Mouse (Mus musculus) layer of hippocampus, adult 9-10 months (tissue): ENCODE data around the gene Slc2a4.

Experiments
- DNase-seq: peaks from one replicate; pipeline ENCODE4 v3.0.0; 2022; ENCODE audit warnings: low spot score

The Slc2a4 gene

DNA sequence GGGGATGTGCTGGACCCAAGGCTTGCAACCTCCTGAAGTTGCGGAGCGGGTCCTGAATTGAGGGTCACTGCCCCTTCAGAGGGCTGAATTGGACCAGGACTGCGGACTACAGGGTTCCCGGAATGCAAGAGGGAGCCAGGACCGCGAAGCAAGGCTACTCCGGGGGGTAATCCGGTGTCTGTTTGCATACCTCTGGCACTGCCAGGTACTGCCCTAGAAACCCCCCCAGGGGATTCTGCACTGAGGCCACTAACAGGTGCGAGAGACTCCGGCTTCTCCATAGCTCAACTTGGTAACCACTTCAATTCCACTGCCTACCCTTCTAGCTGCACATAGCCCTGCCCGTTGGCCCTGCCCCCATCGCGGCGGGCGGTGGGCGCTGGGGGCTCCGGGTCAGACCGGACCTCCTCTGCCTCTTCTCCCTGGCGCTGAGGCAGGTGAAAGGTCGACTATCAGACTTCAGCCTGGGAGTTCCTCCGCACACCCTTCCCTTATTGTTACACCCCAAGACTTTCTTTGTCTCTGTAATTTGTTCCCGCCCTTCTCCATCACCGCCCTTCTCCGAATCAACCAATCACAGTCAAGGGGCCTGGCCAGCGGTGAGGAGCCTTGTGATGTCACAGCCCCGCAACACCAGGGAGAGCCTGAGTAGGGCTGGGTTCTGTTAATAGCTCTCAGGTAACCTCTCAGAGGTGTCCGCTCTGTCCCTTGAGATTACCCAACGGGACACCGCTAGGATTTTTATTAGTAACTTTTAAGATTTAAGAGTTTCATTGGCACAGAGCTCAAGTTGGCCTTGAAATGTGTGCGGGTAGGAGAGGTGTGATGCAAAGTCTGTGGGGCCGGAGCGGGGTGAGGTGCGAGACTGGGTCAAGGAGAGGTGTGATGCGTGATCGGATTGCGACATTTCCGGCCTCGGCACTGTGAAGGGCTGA lies 47.2 kb downstream of the Slc2a4 start, which contains the start of the genes 2810408A11Rik and Neurl4:
Gene 2810408A11Rik, minus strand, starts transcription at position 517 of the 935 bp plus-strand sequence.
Gene Neurl4, plus strand, starts transcription at position 602 of the 935 bp plus-strand sequence.
- peak; percentile 84 for DNase-seq

DNA sequence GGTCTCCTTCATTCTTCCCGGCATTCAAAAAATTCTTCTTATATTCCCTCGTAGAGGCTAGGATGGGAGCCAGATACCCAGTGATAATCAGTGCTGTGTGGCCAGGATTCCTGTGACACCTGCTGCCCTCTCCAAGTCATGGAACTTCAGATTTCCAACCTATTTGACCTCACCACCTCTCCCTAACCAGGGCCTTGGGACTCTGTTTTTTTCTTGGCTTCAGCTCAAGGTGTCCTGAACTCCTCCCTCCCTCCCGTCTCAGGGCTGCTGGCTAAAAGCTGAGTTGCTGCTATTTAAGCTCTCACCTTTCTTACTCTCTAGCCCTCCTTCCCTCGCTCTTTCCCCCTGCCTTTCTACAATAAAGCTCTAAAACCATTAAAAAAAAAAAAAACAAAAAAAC lies 48.1 kb downstream of the Slc2a4 start:
- DNase-seq, result no peak

DNA sequence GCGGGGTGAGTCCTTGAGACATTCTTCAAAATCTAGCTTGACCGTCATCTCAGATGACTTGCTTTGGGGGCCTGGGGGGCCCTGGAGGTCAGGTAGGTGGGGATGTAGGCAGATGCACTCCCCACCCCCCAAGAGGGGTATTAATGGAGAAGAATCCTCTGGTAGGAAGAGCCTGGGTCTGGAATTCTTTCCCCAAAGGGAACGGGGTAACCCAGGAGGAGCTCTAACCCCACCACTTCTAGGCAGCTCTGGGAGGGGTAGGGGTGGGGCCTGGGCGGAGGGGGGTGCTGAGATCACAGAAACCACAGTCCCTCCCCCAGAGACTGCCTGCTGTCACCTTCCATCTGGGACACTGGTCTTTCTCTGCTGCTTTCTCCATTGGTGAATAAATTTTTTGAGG lies 52.7 kb downstream of the Slc2a4 start, which contains the start of gene Acap1:
Gene Acap1, minus strand, starts transcription at position 249 of the 400 bp plus-strand sequence.
- DNase-seq, result no peak

DNA sequence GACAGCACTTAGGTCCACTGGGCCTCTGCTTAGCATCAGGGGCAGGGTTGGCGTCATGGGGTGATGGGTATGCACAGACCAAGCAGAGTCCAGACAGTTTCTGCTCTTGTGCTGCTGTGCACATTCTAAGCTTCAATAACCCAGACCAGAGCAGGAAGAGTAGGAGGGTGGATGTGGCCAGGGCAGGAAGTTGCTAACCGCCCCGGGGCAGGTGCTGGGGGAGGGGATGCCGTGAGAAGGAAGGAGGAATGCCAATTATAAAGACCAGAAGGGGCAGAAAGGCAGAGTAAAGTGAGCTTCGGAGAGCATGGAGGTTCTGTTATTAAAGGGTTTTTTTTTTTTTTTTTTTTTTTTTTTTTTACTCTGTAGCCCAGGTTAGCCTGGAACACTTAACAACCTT lies 53.3 kb downstream of the Slc2a4 start:
- DNase-seq, result no peak
